Mouse (Mus musculus): Measurements from ENCODE around the gene Bfar. TPM values are rescaled to one million over a fixed set of nuclear protein-coding genes. Genes with fewer than 3 reads are reported as not detected.

Gene Bfar
- polyA plus RNA-seq, 1 experiment from 2014 or later: 22.0 TPM

DNA sequence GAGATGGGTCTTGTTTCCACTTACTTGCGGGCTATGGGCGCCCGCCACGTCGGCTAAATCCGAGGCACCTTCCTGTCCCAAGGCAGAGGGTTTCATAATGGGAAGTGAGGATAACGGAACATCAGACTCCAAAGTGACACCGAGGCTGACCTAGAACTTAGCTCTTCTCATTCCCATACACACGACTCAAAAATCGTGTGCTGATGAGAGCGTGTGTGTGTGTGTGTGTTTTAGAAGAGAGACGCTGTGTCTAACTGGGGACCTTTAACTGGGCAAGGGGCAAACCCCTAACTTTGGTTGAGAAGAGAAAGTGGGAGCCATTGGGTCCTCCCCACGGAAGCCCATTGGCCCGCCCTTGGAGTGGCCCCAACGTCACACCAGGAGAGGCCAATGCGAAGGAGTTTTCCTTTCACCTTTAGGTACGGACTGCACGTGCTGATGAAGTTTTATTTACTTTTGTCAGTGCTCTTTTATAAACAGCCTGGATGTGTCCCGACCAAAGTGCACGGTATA, 784 bp downstream of the Bfar start:
- ATAC-seq (ENCODE audit: low FRiP score, low TSS enrichment): peak; percentile 77
- Histone ChIP-seq H3K36me3 (ENCODE audit: control insufficient read depth, insufficient read depth, low read length) (peaks cover 3% of the 10 kb centered on the region; the same call in 1 of the 2 replicates), H3K27me3 (ENCODE audit: control insufficient read depth, insufficient read depth, low read length) (no peaks in the 10 kb centered on the region), H3K27ac (replicated peaks) (peak overlapping the region; percentile 94), H3K4me1 (replicated peaks; ENCODE audit: control insufficient read depth, insufficient read depth) (no peaks in the 10 kb centered on the region; the same call in 1 of the 2 replicates), H3K4me3 (ENCODE audit: low read depth, low read length) (peak overlapping the region; percentile 95), H3K4me2 (replicated peaks; ENCODE audit: low read depth) (peak overlapping the region; percentile 78), H3K9me3 (ENCODE audit: control insufficient read depth, low read length) (no peaks in the 10 kb centered on the region), H3K9ac (ENCODE audit: low read length) (peak overlapping the region; percentile 93)
- peak; percentile 87 for DNase-seq (ENCODE audit: low spot score)
- TF ChIP-seq EP300 (optimal IDR thresholded peaks at IDR 0.05) (no peak), CTCF (IDR thresholded peaks at IDR 0.05; ENCODE audit: low read depth) (no peak)
- WGBS: under 1% methylated on average over 20 of the region's 20 CpGs

GRCm38 (mm10) chr16:13673114-13673513, 1.5 kb downstream of the Bfar start:
- Histone ChIP-seq H3K9me3 (ENCODE audit: control insufficient read depth, low read length) (no peaks in the 10 kb centered on the region), H3K4me1 (replicated peaks; ENCODE audit: control insufficient read depth, insufficient read depth) (no peaks in the 10 kb centered on the region; the same call in 1 of the 2 replicates), H3K36me3 (ENCODE audit: control insufficient read depth, insufficient read depth, low read length) (peaks cover 3% of the 10 kb centered on the region; the same call in 1 of the 2 replicates), H3K9ac (ENCODE audit: low read length) (no peak overlapping the region), H3K27me3 (ENCODE audit: control insufficient read depth, insufficient read depth, low read length) (no peaks in the 10 kb centered on the region), H3K4me3 (ENCODE audit: low read depth, low read length) (no peak overlapping the region), H3K27ac (replicated peaks) (no peak overlapping the region), H3K4me2 (replicated peaks; ENCODE audit: low read depth) (peak overlapping the region; percentile 78)
- ATAC-seq (ENCODE audit: low FRiP score, low TSS enrichment) (no peak), DNase-seq (ENCODE audit: low spot score) (no peak)
- WGBS: 70% methylated on average over 5 of the region's 5 CpGs
- TF ChIP-seq EP300 (optimal IDR thresholded peaks at IDR 0.05): no peak
- TF ChIP-seq CTCF (IDR thresholded peaks at IDR 0.05; ENCODE audit: low read depth): no peak

GRCm38 (mm10) chr16:13674511-13674910, 2.9 kb downstream of the Bfar start:
- Histone ChIP-seq H3K27ac (replicated peaks) (no peak overlapping the region), H3K9me3 (ENCODE audit: control insufficient read depth, low read length) (no peaks in the 10 kb centered on the region), H3K4me2 (replicated peaks; ENCODE audit: low read depth) (no peak overlapping the region), H3K27me3 (ENCODE audit: control insufficient read depth, insufficient read depth, low read length) (no peaks in the 10 kb centered on the region), H3K36me3 (ENCODE audit: control insufficient read depth, insufficient read depth, low read length) (peaks cover 3% of the 10 kb centered on the region; the same call in 1 of the 2 replicates), H3K4me1 (replicated peaks; ENCODE audit: control insufficient read depth, insufficient read depth) (no peaks in the 10 kb centered on the region; the same call in 1 of the 2 replicates), H3K4me3 (ENCODE audit: low read depth, low read length) (no peak overlapping the region), H3K9ac (ENCODE audit: low read length) (no peak overlapping the region)
- ATAC-seq (ENCODE audit: low FRiP score, low TSS enrichment) (no peak), DNase-seq (ENCODE audit: low spot score) (no peak)
- no peak for TF ChIP-seq CTCF (IDR thresholded peaks at IDR 0.05; ENCODE audit: low read depth)
- no peak for TF ChIP-seq EP300 (optimal IDR thresholded peaks at IDR 0.05)
- 90% methylated on average over 3 of the region's 3 CpGs for WGBS

DNA sequence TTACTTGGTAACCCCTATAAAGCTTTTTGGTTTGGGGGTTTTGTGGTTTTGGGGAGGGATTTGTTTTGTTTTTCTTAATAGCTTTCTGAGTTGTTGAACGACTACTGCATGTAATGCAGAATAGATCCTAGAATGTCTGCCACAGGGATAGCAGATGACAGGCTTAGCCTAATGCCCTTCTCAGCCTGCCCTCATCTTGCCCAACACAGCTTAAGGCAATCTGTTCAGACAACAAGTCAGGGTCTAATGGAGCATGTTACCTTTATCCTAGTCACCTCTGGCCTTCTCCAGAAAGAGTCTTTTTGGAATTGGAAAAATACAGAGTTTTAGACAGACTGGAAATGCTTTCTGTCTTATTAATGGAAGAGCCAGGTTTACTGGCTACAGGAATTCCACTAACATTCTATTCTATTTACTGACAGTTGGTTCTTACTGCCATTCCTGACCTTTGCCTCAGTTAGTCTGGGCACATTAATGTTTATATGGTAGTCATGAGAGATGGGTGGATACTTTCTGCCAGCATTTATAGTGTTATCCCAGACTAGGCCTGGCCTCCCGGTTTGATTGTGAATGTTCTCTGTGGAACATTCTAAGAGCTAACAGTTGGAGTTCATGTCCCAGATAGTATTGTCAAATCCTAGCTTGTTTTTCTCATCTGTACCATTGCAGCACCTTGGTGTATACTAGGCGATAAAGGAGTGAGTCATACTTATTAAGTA, 7.1 kb downstream of the Bfar start:
- Histone ChIP-seq H3K4me3 (ENCODE audit: low read depth, low read length) (no peak overlapping the region), H3K36me3 (ENCODE audit: control insufficient read depth, insufficient read depth, low read length) (peaks cover 3% of the 10 kb centered on the region; the same call in 1 of the 2 replicates), H3K9ac (ENCODE audit: low read length) (no peak overlapping the region), H3K9me3 (ENCODE audit: control insufficient read depth, low read length) (no peaks in the 10 kb centered on the region), H3K4me1 (replicated peaks; ENCODE audit: control insufficient read depth, insufficient read depth) (no peaks in the 10 kb centered on the region), H3K27ac (replicated peaks) (no peak overlapping the region), H3K27me3 (ENCODE audit: control insufficient read depth, insufficient read depth, low read length) (no peaks in the 10 kb centered on the region), H3K4me2 (replicated peaks; ENCODE audit: low read depth) (no peak overlapping the region)
- DNase-seq (ENCODE audit: low spot score) (no peak), ATAC-seq (ENCODE audit: low FRiP score, low TSS enrichment) (peak; percentile 66; the same call in 1 of the 2 replicates)
- WGBS: 80% methylated on average over 3 of the region's 3 CpGs
- no peak for TF ChIP-seq EP300 (optimal IDR thresholded peaks at IDR 0.05)
- no peak for TF ChIP-seq CTCF (IDR thresholded peaks at IDR 0.05; ENCODE audit: low read depth)

DNA sequence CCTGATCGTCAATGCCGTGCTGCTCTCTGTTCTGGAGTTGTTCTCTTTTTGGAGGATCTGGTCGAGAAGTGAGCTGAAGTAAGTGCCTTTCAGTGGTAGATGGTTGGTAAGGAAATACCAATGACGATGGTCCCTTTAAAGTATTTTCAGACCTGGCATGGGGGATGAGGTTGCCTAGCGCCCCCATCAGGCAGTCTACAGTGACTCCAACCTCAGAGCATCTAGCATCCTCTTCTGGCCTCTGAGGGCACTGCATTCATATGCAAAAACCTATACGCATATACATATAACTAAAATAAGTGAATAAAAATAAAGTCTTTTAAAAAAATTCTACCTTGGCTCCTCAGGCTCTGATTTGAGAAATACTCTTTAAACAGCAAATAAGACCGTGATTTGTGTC, 27.3 kb downstream of the Bfar start:
- Histone ChIP-seq H3K4me2 (replicated peaks; ENCODE audit: low read depth) (no peak overlapping the region), H3K27ac (replicated peaks) (no peak overlapping the region), H3K36me3 (ENCODE audit: control insufficient read depth, insufficient read depth, low read length) (peaks cover 20% of the 10 kb centered on the region), H3K9me3 (ENCODE audit: control insufficient read depth, low read length) (no peaks in the 10 kb centered on the region), H3K4me3 (ENCODE audit: low read depth, low read length) (no peak overlapping the region), H3K27me3 (ENCODE audit: control insufficient read depth, insufficient read depth, low read length) (no peaks in the 10 kb centered on the region), H3K9ac (ENCODE audit: low read length) (no peak overlapping the region), H3K4me1 (replicated peaks; ENCODE audit: control insufficient read depth, insufficient read depth) (no peaks in the 10 kb centered on the region)
- no peak for DNase-seq (ENCODE audit: low spot score)
- 91% methylated on average over 7 of the region's 7 CpGs for WGBS
- TF ChIP-seq EP300 (optimal IDR thresholded peaks at IDR 0.05): no peak
- peak; percentile 62 for TF ChIP-seq CTCF (IDR thresholded peaks at IDR 0.05; ENCODE audit: low read depth)
- ATAC-seq (ENCODE audit: low FRiP score, low TSS enrichment): no peak

- H3K9ac ChIP-seq (ENCODE audit: low read length): no peak overlapping the region
- H3K27ac ChIP-seq (replicated peaks): no peak overlapping the region
- no peaks in the 10 kb centered on the region for H3K9me3 ChIP-seq (ENCODE audit: control insufficient read depth, low read length)
- ATAC-seq (ENCODE audit: low FRiP score, low TSS enrichment) (no peak), DNase-seq (ENCODE audit: low spot score) (no peak)
- TF ChIP-seq CTCF (IDR thresholded peaks at IDR 0.05; ENCODE audit: low read depth) (no peak), EP300 (optimal IDR thresholded peaks at IDR 0.05) (no peak)
- H3K4me2 ChIP-seq (replicated peaks; ENCODE audit: low read depth): no peak overlapping the region
- H3K36me3 ChIP-seq (ENCODE audit: control insufficient read depth, insufficient read depth, low read length): peaks cover 16% of the 10 kb centered on the region
- no peaks in the 10 kb centered on the region for H3K27me3 ChIP-seq (ENCODE audit: control insufficient read depth, insufficient read depth, low read length)
- WGBS: 94% methylated on average over 7 of the region's 7 CpGs
- no peaks in the 10 kb centered on the region for H3K4me1 ChIP-seq (replicated peaks; ENCODE audit: control insufficient read depth, insufficient read depth)
- no peak overlapping the region for H3K4me3 ChIP-seq (ENCODE audit: low read depth, low read length)
These were observed 30.5 kb downstream of the Bfar start for GRCm38 (mm10) chr16:13702184-13702583.

All from stomach, postnatal 0 days (tissue).